Mouse (Mus musculus) heart, embryonic 15.5 days (tissue): ENCODE results near the gene Dpp3. TPM values are rescaled to one million over a fixed set of nuclear protein-coding genes. Genes with fewer than 3 reads are reported as not detected.
"Not testable (repeated sequence)": the region's sequence is repeated elsewhere in the genome, so short reads cannot be mapped to it uniquely, and the experiment has no call there.

Source experiments
- ATAC-seq: fragments of 200-750 bp; cut with Nextera tagmentation; replicated peaks from 2 replicates; pipeline ENCODE4 v1.8.0; 2017; ENCODE audit warnings: low read depth, moderate TSS enrichment; ENCODE audit not compliant: insufficient number of reproducible peaks, insufficient read depth, low FRiP score
- H3K27ac ChIP-seq: fragments of 300-500 bp; sonication (generic); 2 replicates; pipeline ENCODE4 v1.5.1; 2015; ENCODE audit warnings: mild to moderate bottlenecking, inconsistent platforms
- H3K27me3 ChIP-seq: fragments of 300-500 bp; sonication (generic); 2 replicates; pipeline ENCODE4 v1.6.1; 2015; ENCODE audit warnings: inconsistent platforms
- H3K36me3 ChIP-seq: fragments of 300-500 bp; sonication (generic); 2 replicates; pipeline ENCODE4 v1.6.1; 2015; ENCODE audit warnings: mild to moderate bottlenecking, inconsistent platforms
- H3K4me1 ChIP-seq: fragments of 300-500 bp; sonication (generic); replicated peaks from 2 replicates; pipeline ENCODE4 v1.6.1; 2015; ENCODE audit warnings: inconsistent platforms
- H3K4me2 ChIP-seq: fragments of 300-500 bp; sonication (generic); 2 replicates; pipeline ENCODE4 v1.6.1; 2015; ENCODE audit warnings: inconsistent platforms, mild to moderate bottlenecking, moderate library complexity
- H3K4me3 ChIP-seq: fragments of 300-500 bp; sonication (generic); 2 replicates; pipeline ENCODE4 v1.5.1; 2015; ENCODE audit warnings: mild to moderate bottlenecking, inconsistent platforms
- H3K9ac ChIP-seq: fragments of 300-500 bp; sonication (generic); 2 replicates; pipeline ENCODE4 v1.6.1; 2015; ENCODE audit warnings: mild to moderate bottlenecking, inconsistent platforms
- H3K9me3 ChIP-seq: fragments of 300-500 bp; sonication (generic); replicated peaks from 2 replicates; pipeline ENCODE4 v1.6.1; 2016; ENCODE audit warnings: inconsistent platforms
- WGBS: fragments of 180-500 bp; shearing (Covaris S2); methylation state at CpG from one replicate; pipeline ENCODE4 v1.1.7; 2015; ENCODE audit warnings: mixed read lengths; 5-methylcytosine and 5-hydroxymethylcytosine counted together
- polyA plus RNA-seq: library from polyadenylated mRNA; unstranded; fragments of >200 nt; fragmentation: Nextera tagmentation; extraction: Ambion mirVana; gene quantifications from 2 replicates; pipeline ENCODE4 v1.2.1, GENCODE M21; 2015

Dpp3 gene
- polyA plus RNA-seq: 63.6 and 84.8 TPM in 2 replicates

DNA sequence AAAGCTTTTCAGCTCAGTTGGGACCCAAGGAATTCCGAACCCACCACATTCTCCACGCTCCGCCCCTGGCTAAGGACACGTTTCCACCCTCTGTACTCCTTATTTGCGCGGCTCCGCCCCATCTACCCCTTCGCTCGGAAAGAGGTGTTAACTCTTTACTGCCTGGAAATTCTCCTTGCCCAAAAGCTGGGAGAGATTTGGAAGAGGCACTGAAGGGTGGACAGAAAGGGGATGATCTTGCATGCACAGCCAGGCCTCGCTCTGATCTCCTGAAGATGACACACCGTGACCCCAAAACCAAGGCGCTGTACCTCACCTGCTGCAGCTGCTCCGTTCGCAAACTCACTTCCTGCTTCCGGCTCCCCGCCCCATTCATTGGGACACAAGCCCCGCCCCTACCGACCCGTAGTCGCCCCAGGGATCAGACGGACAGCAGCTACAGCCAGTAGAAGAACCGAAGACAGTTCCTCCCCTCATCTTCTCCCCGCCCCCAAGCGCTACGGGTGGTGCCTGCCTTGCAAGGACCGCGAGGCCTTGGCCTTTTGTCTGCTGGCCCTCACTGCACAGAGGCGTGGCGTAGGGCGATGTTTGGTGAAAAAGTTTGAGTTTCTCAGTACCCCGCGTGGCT is at the start of gene Dpp3:
Gene Dpp3 (minus strand): TSS at position 384 of the 628 bp plus-strand sequence.
- H3K27ac ChIP-seq: peak within 1 kb of the TSS; percentile 58
- H3K4me2 ChIP-seq: peak within 1 kb of the TSS; percentile 82
- no peaks in the 10 kb centered on the region for H3K9me3 ChIP-seq
- under 1% methylated on average over 32 of the region's 32 CpGs for WGBS
- peak; percentile 98 for ATAC-seq
- H3K36me3 ChIP-seq: peaks cover 12% of the 10 kb centered on the region
- H3K9ac ChIP-seq: peak within 1 kb of the TSS; percentile 69
- peak within 1 kb of the TSS; percentile 79 for H3K4me3 ChIP-seq
- H3K27me3 ChIP-seq: no peaks in the 10 kb centered on the region
- peaks cover 17% of the 10 kb centered on the region for H3K4me1 ChIP-seq

DNA sequence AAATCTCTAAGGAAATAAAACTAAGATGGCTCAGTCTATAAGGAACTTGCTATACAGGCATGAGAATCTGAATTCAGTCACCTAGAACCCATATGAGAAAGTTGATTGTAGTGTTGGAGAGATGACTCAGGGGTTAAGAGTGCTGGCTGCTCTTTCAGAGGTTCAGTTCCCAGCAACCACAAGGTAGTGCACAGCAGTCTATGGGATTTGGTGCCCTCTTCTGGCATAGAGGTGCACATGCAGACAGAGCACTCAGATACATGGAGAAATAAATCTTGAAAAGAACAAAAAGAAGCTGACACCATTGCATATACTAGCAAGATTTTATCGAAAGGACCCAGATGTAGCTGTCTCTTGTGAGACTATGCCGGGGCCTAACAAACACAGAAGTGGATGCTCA is 40.1 kb upstream of the Dpp3 start:
- WGBS: 78% methylated on average over 2 of the region's 2 CpGs

DNA sequence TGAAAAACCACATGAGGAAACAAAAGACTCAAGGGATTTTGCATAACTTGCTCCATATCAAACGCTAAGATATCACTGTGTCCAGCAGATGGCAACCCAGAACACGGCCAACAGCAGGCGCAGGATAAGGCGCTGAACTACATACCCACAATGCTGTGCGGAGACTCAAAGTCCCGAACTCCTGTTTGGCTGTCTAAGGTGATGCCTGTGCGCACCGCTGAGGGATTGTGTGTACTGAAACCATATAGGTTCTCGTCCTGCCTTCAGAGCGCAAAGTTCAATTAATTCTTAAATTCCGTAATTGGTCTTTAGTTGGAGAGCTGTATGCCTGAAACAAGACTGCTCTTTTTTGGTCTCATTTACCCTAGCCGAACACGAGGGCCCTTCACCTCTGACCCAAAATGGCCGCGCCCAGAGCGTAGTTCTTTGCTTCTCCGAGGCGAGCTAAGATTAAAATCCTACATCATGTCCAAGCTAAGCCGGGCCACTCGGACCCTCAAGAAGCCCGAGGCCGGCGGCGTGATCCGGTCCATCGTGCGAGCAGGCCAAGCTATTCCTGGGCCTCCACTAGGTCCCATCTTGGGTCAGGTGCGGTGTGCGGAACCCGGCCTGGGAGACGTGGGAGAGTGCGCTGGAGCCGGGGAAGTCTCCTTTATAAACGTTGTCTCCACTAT is 34.0 kb upstream of the Dpp3 start, which contains the start of gene Mrpl11:
Gene Mrpl11 (plus strand): TSS at position 220 of the 674 bp plus-strand sequence.
- WGBS: under 1% methylated on average over 34 of the region's 34 CpGs

More for the DNA sequence above, 40.1 kb upstream of the Dpp3 start:
- no peak overlapping the region for H3K4me3 ChIP-seq
- no peak overlapping the region for H3K9ac ChIP-seq
- H3K4me1 ChIP-seq: no peaks in the 10 kb centered on the region; the same call in 1 of the 2 replicates
- H3K4me2 ChIP-seq: no peak overlapping the region
- peaks cover 31% of the 10 kb centered on the region for H3K36me3 ChIP-seq
- H3K9me3 ChIP-seq: no peaks in the 10 kb centered on the region
- no peak overlapping the region for H3K27ac ChIP-seq
- ATAC-seq: no peak
- no peaks in the 10 kb centered on the region for H3K27me3 ChIP-seq

DNA sequence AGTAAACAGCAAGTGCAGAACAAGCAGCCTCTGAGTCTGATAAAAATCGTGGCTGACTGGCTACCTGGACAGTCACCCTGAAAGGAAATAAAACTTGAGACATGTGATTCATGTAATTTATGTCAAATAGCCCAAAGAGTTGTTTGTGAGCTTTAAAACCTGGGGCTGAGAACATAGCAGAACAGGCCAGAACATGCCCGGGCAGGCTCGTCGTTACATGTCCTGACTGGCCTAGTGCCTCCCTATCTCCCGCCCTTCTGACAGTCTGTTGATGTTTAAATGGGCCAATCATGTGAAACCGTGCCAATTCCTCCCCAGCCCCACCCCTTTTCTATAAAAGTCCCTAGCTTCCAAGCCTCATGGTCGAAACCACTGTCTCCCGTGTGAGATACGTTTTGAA is 20.6 kb upstream of the Dpp3 start:
- not testable (repeated sequence) for H3K36me3 ChIP-seq, H3K9me3 ChIP-seq, H3K9ac ChIP-seq, H3K4me1 ChIP-seq, ATAC-seq, H3K4me2 ChIP-seq, H3K4me3 ChIP-seq, H3K27ac ChIP-seq, H3K27me3 ChIP-seq
- WGBS: 72% methylated on average over 9 of the region's 9 CpGs

More for the DNA sequence above, 34.0 kb upstream of the Dpp3 start, which contains the start of gene Mrpl11:
- Histone ChIP-seq H3K9ac (peak within 1 kb of the TSS; percentile 76), H3K9me3 (no peaks in the 10 kb centered on the region), H3K27me3 (no peaks in the 10 kb centered on the region), H3K4me1 (peaks cover 6% of the 10 kb centered on the region), H3K27ac (peak within 1 kb of the TSS; percentile 74), H3K36me3 (peaks cover 31% of the 10 kb centered on the region), H3K4me3 (peak within 1 kb of the TSS; percentile 78), H3K4me2 (peak within 1 kb of the TSS; percentile 73)
- ATAC-seq: peak; percentile 94

DNA sequence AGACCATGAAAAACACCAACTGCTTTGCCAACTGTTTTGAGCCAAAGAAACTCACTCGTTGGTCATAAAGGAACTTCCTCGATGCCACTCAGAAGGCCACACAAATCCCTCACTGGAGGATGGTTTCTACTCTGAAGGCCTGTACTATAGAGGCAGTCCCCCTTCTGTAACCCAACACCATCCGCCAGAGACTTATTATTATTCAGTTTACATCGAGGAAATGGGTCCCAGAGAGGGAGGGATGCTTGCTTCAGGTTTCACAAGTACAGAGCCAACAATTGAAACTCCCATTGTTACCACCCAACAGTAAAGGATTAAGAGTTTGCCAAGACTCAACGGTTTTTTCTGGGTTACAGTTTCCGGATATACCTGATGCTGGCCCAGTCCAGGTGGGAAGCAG is 17.5 kb upstream of the Dpp3 start:
- ATAC-seq: no peak
- H3K9ac ChIP-seq: no peak overlapping the region
- H3K27ac ChIP-seq: no peak overlapping the region
- no peaks in the 10 kb centered on the region for H3K36me3 ChIP-seq
- WGBS: 50% methylated on average over 6 of the region's 6 CpGs
- H3K27me3 ChIP-seq: peaks cover 24% of the 10 kb centered on the region
- no peak overlapping the region for H3K4me2 ChIP-seq
- H3K4me3 ChIP-seq: no peak overlapping the region
- no peaks in the 10 kb centered on the region for H3K9me3 ChIP-seq
- peaks cover 9% of the 10 kb centered on the region for H3K4me1 ChIP-seq

DNA sequence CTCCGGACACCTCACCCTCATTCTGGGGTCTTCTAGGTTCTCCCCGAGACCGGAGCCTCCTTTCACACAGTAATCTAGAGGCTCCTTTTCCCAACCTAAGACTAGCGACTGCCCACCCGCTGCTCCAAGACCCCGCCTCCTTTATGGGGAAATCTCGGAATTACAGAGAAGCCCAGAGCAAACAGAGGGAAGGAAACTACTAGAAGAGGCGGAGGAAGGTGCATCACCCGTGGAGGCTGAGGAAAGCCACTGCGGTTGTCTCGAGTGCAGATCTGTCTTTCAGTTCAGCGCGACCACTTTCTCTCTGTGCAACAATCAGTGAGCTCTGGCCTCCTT is 15.1 kb upstream of the Dpp3 start:
- H3K36me3 ChIP-seq: no peaks in the 10 kb centered on the region
- no peaks in the 10 kb centered on the region for H3K9me3 ChIP-seq
- peaks cover 25% of the 10 kb centered on the region for H3K27me3 ChIP-seq
- peak overlapping the region; percentile 30 for H3K9ac ChIP-seq
- peak overlapping the region; percentile 98 for H3K4me2 ChIP-seq
- no peak overlapping the region for H3K27ac ChIP-seq
- H3K4me3 ChIP-seq: peak overlapping the region; percentile 69
- H3K4me1 ChIP-seq: peaks cover 9% of the 10 kb centered on the region
- WGBS: 8% methylated on average over 13 of the region's 13 CpGs
- no peak for ATAC-seq

DNA sequence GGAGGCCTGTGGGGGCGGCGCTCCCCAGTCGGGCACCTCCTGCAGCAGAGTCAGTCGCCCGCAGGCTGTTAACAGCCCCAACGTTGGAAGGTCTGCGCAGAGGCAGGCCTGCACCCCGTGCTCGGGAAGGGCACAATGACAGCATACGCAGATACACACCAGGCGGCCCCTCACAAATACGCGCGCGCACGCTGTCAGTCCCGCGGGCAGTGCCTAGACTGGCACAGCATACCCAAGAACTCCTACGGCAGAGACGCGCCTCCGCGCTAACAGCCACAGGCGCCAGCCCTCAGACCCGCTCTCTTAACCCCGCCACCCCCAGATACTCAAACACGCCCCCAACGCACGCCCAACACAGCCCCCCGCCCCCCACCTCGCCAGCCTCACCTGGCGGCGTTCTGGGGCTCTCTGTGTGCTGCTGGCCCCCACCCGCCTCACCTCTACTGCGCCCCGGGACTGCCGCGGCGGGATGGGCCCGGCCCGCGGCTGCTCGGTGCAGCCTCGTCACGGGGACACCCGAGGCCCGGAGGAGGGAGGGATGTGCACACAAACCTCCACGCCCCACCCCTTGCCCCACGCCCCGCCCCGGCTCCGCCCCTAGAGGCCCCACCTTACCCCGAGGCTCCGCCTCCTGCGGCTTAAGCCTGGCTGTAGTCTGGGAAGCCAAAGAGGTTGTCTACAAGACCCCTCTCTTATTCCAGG is 14.6 kb upstream of the Dpp3 start, which contains the start of gene Peli3:
Gene Peli3 (minus strand): TSS at position 577 of the 702 bp plus-strand sequence.
- Histone ChIP-seq H3K9ac (peak within 1 kb of the TSS; percentile 52), H3K27ac (no peak within 1 kb of the TSS), H3K36me3 (no peaks in the 10 kb centered on the region), H3K4me3 (peak within 1 kb of the TSS; percentile 69), H3K4me1 (peaks cover 9% of the 10 kb centered on the region), H3K9me3 (no peaks in the 10 kb centered on the region), H3K27me3 (peaks cover 28% of the 10 kb centered on the region), H3K4me2 (peak within 1 kb of the TSS; percentile 98)
- under 1% methylated on average over 54 of the region's 55 CpGs for WGBS
- ATAC-seq: peak; percentile 92

DNA sequence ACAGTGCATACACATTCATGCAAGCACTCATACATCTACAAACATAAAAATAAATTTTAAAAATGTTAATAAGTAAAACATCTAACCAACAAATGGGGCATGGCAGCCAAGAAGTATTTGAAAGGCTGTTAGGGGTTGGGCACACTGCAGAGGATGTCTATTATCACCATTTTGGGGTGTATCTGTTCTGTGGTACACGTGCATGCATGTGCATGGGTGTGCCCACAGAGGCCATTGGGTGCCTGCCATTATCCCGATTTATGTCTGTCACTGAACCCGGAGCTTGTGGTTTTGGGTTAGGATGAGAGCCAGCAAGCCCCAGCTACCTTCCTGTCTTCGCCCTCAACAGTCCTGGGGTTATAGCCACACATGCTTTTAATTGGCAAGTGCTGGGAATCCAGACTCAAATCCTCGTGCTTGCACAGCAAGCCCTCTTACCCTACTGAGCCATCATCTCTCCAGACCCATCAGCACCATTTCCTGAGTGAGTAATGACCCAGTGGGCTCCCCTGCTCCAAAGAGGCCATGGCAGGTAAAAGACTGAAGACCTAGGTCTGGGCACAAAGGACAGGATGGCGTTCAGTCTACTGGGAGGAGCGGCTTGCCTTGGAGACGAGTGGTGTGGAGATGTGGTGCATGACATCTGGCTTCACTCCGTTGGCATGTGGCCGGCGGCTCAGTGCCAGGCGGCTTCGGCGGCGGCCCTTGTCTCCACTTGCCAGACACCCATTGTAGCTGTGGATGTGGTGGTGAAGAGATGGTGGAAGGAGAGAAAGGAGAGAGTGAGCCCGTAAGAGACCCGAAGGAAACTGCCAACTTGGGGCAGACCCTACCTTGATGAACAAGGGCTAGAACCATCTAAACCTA is 9.6 kb upstream of the Dpp3 start:
- Histone ChIP-seq H3K9me3 (no peaks in the 10 kb centered on the region), H3K4me2 (no peak overlapping the region), H3K4me3 (no peak overlapping the region), H3K9ac (no peak overlapping the region), H3K27me3 (peaks cover 23% of the 10 kb centered on the region), H3K36me3 (no peaks in the 10 kb centered on the region), H3K4me1 (peaks cover 4% of the 10 kb centered on the region), H3K27ac (no peak overlapping the region)
- WGBS: 81% methylated on average over 17 of the region's 17 CpGs
- ATAC-seq: no peak

DNA sequence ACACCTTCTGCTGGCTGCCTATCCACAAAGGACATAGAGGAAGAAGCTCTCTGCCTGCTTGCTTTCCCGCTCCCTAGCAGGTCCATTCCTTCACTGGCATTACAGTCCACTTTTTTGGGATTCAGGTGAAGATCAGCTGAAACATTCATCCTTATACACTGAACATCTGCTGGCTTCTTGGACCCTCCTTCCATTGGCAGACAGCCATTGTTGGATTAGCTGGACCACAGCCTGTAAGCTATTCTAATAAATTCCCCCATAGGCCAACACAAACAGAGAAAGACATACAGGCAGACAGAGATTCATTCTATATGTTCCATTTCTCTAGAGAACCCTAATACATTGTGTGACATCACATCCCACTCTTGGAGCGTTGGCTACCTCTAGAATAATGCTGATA is 8.8 kb upstream of the Dpp3 start:
- WGBS: 77% methylated on average over 2 of the region's 2 CpGs
- no peak overlapping the region for H3K4me3 ChIP-seq
- no peak overlapping the region for H3K9ac ChIP-seq
- no peak overlapping the region for H3K4me2 ChIP-seq
- ATAC-seq: no peak
- peaks cover 16% of the 10 kb centered on the region for H3K27me3 ChIP-seq
- no peak overlapping the region for H3K27ac ChIP-seq
- no peaks in the 10 kb centered on the region for H3K36me3 ChIP-seq
- H3K4me1 ChIP-seq: no peaks in the 10 kb centered on the region
- no peaks in the 10 kb centered on the region for H3K9me3 ChIP-seq

DNA sequence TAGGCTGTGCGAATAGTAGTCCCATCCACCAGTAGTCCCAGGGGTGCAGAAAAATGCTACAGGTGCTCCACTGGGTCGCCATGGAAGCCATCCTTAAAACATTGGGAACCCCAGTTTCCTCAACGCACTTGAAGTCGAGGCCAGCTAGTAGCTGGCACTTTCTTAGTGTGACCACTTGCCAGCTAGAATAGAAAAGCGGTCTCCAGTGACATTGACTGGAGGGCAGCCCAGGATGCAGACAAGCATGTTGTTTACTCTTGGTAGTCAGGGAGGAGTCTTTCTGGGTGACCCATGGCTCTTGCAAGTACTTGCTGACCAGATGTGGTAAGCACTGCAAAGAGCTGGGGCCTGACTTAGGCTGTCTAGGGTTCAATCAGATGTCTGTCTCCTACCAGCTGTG is 694 bp upstream of the Dpp3 start:
- Histone ChIP-seq H3K4me2 (peak overlapping the region; percentile 82), H3K9ac (no peak overlapping the region), H3K9me3 (no peaks in the 10 kb centered on the region), H3K4me1 (peaks cover 17% of the 10 kb centered on the region), H3K27me3 (no peaks in the 10 kb centered on the region), H3K4me3 (peak overlapping the region; percentile 79), H3K36me3 (peaks cover 6% of the 10 kb centered on the region; the same call in 1 of the 2 replicates), H3K27ac (peak overlapping the region; percentile 58; the same call in 1 of the 2 replicates)
- ATAC-seq: no peak
- 63% methylated on average over 5 of the region's 5 CpGs for WGBS
